Mouse (Mus musculus) cortical plate, adult 2 months (tissue): ENCODE results near the gene Pip4k2a. TPM values are rescaled to one million over a fixed set of nuclear protein-coding genes. Genes with fewer than 3 reads are reported as not detected.

Experiments
- H3K27ac ChIP-seq: fragments of 200-500 bp; 2 replicates; pipeline ENCODE4 v1.5.1; 2012; ENCODE audit warnings: low read length, control low read depth, inconsistent platforms; ENCODE audit not compliant: insufficient read depth
- H3K4me1 ChIP-seq: fragments of 200-500 bp; 2 replicates; pipeline ENCODE4 v1.6.1; 2011; ENCODE audit warnings: low read length; ENCODE audit not compliant: control insufficient read depth, insufficient read depth
- H3K4me3 ChIP-seq: fragments of 200-500 bp; 2 replicates; pipeline ENCODE4 v1.5.1; 2011; ENCODE audit warnings: mild to moderate bottlenecking, low read length, control low read depth; ENCODE audit not compliant: insufficient read depth
- CTCF ChIP-seq: fragments of 200-500 bp; IDR thresholded peaks from 2 replicates; pipeline ENCODE4 v1.5.1; 2011; ENCODE audit warnings: mild to moderate bottlenecking, control low read depth, low read length; ENCODE audit not compliant: insufficient read depth; ENCODE audit errors: extremely low read depth
- POLR2A ChIP-seq: fragments of 200-500 bp; IDR thresholded peaks from 2 replicates; pipeline ENCODE4 v1.6.1; 2011; ENCODE audit warnings: mild to moderate bottlenecking, low read length, control low read depth; ENCODE audit not compliant: insufficient read depth; ENCODE audit errors: extremely low read depth
- polyA plus RNA-seq: library from polyadenylated mRNA; depleted of rRNA; stranded (reverse); fragments of >200 nt; gene quantifications from 2 replicates; pipeline ENCODE4 v1.2.3, GENCODE M21; 2012

Pip4k2a gene
- polyA plus RNA-seq, 1 experiment: 58.8 TPM

DNA sequence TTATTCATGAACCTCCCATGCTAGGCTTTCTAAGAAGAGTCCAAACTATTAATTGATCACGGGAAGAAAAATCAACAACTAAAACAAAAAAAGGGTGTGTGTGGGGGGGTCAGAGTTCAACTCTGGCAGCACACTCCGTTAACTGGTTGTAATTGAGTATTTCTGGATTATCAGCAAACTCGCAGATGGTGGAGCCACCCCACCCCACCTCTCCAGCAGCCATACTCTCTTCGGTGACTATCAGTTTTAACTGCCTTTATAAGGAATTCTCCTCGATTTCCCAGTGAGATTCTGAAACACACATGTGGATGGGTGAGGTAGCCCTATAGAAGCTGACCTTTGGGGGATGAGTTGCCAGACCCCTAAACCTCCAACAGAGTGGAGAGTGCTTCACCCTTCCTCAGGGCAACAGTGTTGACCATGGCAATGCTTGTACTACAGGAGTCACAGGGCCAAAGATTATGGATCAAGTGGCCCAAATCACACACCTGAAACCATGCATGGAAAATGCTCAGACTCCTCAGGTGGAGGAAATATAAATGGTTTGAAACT lies 136.2 kb downstream of the Pip4k2a start:
- H3K4me3 ChIP-seq: no peak overlapping the region
- no peak overlapping the region for H3K27ac ChIP-seq
- TF ChIP-seq POLR2A: no peak
- TF ChIP-seq CTCF: no peak
- no peaks in the 10 kb centered on the region; the same call in 1 of the 2 replicates for H3K4me1 ChIP-seq

GRCm38 (mm10) chr2:18860686-18861085 lies 137.2 kb downstream of the Pip4k2a start:
- Histone ChIP-seq H3K4me3 (no peak overlapping the region), H3K27ac (no peak overlapping the region), H3K4me1 (no peaks in the 10 kb centered on the region)
- TF ChIP-seq POLR2A (no peak), CTCF (no peak)

GRCm38 (mm10) chr2:18857952-18858351 lies 140.0 kb downstream of the Pip4k2a start:
- Histone ChIP-seq H3K27ac (no peak overlapping the region), H3K4me1 (0 out of 2 replicates have a peak, but pooled peaks cover 1% of the 10 kb centered on the region), H3K4me3 (no peak overlapping the region)
- TF ChIP-seq POLR2A (no peak), CTCF (no peak)

DNA sequence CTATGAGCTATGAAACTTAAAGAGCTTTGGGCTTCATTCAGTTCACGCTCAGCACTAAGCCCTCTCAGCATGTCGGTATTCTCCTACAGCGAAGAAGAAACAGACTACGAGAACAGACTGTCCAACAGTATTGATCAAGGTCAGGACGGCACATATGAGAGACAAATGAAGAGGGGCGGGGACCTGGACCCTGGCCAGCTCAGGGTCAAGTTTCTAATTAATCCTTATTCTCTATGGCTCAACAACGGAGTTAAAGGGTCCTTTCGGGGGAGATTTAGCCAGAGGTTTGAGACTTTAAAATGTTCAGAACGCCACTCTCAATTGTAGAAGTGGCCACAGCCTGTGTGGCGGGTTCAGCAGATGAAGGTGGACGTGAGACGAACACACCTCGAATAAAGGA lies 141.5 kb downstream of the Pip4k2a start:
- Histone ChIP-seq H3K4me3 (no peak overlapping the region), H3K27ac (no peak overlapping the region), H3K4me1 (0 out of 2 replicates have a peak, but pooled peaks cover 1% of the 10 kb centered on the region)
- TF ChIP-seq CTCF (no peak), POLR2A (no peak)

DNA sequence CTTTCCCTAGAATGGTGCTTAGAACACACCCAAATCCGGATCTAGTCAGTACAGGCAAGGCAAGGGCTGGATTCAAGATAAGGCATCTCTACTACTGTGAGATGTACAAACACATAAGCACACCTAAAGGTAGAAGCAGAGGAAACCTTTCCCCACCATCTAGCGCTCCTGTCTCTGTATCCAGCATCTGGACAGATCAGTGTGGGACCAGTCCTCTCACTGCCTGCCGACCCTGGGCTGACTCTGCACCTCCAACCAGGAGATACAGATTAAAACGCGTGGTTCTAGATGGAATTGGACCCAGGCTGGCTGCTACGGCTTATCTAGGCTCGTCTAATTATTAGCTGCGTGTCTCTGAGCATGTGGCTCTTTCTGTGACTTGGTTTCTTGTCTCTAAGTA lies 142.7 kb downstream of the Pip4k2a start:
- Histone ChIP-seq H3K4me3 (no peak overlapping the region), H3K4me1 (0 out of 2 replicates have a peak, but pooled peaks cover 1% of the 10 kb centered on the region)
- TF ChIP-seq POLR2A (no peak), CTCF (no peak)

GRCm38 (mm10) chr2:18853345-18853744 lies 144.6 kb downstream of the Pip4k2a start:
- 0 out of 2 replicates have a peak, but pooled peaks cover 1% of the 10 kb centered on the region for H3K4me1 ChIP-seq
- TF ChIP-seq POLR2A (no peak), CTCF (no peak)
- no peak overlapping the region for H3K4me3 ChIP-seq
- no peak overlapping the region for H3K27ac ChIP-seq

More for the DNA sequence above, 142.7 kb downstream of the Pip4k2a start:
- no peak overlapping the region for H3K27ac ChIP-seq

DNA sequence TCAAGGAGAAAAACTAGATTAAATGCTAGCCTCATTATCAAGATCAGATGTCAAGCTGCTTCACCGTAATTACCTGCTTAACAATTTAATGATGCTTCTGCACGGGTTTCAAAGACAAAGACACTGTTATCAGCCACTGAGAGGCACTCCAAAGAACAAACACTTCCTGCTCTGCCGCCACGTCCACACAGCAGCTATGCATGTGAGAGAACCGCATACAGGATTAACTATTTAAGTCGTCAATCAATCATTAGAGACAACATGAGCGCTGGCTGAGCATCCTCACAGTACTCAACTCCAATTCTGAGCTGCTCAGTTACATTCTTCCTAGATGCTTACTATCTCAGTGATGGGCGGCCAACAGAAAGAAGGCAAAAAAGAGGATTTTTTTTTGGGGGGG lies 147.3 kb downstream of the Pip4k2a start:
- no peak for TF ChIP-seq CTCF
- no peak for TF ChIP-seq POLR2A
- no peak overlapping the region for H3K4me3 ChIP-seq
- no peak overlapping the region for H3K27ac ChIP-seq
- H3K4me1 ChIP-seq: 0 out of 2 replicates have a peak, but pooled peaks cover 1% of the 10 kb centered on the region

DNA sequence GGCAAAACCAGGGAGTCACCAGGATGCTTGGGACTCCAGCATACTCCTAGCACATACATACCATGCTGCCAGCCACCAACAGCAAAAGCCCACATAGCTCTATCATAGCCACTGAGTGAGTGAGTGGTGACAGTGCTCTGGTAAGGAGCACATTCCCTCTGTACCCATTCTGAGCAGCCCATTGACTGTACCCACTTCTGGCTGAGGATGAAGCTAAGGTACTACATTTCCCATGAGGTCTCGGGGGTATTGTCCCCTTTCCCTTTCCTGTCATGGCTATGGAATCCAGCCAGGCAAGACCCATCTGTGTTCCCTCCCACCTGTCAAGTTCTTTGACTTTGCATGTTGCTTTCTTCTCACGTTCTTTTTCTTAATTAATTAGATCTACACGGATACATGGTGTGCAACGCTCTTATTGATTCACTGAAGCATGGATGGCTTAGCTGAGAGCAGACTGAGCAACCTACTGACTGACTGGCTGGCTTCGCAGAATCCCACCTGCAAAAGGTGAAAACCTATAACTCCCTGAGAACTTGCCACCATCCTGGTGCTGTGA lies 149.8 kb downstream of the Pip4k2a start:
- Histone ChIP-seq H3K4me3 (no peak overlapping the region), H3K4me1 (0 out of 2 replicates have a peak, but pooled peaks cover under 1% of the 10 kb centered on the region), H3K27ac (no peak overlapping the region)
- TF ChIP-seq POLR2A (no peak), CTCF (no peak)

GRCm38 (mm10) chr2:18842527-18842926 lies 155.4 kb downstream of the Pip4k2a start:
- Histone ChIP-seq H3K27ac (no peak overlapping the region), H3K4me3 (no peak overlapping the region), H3K4me1 (no peaks in the 10 kb centered on the region; the same call in none of the 2 replicates)
- TF ChIP-seq CTCF (no peak), POLR2A (no peak)

DNA sequence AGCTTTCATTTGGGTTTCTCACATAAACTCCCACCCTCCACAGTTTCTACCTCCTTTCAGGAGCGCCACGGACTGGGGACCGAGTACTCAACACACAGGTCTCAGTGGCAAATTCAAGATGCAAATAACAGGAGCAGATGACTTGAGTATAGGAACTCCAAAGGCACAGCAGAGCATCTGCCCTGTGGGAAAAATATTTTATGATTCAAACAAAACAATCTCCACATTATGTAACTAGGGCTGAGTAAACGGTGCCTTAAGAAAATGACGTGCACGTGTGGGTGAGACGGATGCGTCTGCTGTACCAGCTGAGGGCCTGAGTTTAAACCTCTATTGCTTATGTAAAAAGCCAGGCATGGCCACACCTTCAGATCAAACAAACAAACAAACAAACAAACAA lies 156.9 kb downstream of the Pip4k2a start:
- TF ChIP-seq POLR2A (no peak), CTCF (no peak)
- H3K27ac ChIP-seq: no peak overlapping the region; the same call in 1 of the 2 replicates

More for the DNA sequence above, 156.9 kb downstream of the Pip4k2a start:
- Histone ChIP-seq H3K4me1 (no peaks in the 10 kb centered on the region; the same call in none of the 2 replicates), H3K4me3 (no peak overlapping the region)
